Mouse (Mus musculus) cortical plate, adult 2 months (tissue): ENCODE measurements around the gene Gls2.

Source experiments
- CTCF ChIP-seq: fragments of 200-500 bp; IDR thresholded peaks from 2 replicates; pipeline ENCODE4 v1.5.1; 2011; ENCODE audit warnings: mild to moderate bottlenecking, control low read depth, low read length; ENCODE audit not compliant: insufficient read depth; ENCODE audit errors: extremely low read depth
- POLR2A ChIP-seq: fragments of 200-500 bp; IDR thresholded peaks from 2 replicates; pipeline ENCODE4 v1.6.1; 2011; ENCODE audit warnings: mild to moderate bottlenecking, low read length, control low read depth; ENCODE audit not compliant: insufficient read depth; ENCODE audit errors: extremely low read depth

DNA sequence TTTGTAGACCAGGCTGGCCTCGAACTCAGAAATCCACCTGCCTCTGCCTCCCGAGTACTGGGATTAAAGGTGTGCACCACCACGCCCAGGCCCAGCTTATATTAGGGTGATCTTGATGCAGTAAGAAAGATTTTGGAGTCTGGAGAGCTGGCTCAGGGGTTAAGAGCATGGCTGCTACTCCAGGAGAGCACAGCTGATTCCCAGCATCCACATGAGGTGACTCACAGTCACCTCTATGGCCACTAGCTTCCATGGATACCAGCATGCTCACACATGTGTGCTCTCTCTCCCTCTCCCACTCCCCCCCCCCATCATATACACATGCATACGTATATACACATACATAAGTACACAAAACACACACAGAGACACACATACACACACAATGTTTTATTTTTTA, 16.9 kb upstream of the Gls2 start:
- TF ChIP-seq CTCF = no peak
- TF ChIP-seq POLR2A = no peak
